Mouse (Mus musculus) limb, embryonic 11.5 days (tissue): ENCODE results near the gene Lce1i. TPM values are rescaled to one million over a fixed set of nuclear protein-coding genes. Genes with fewer than 3 reads are reported as not detected.
"Not testable (repeated sequence)": the region's sequence is repeated elsewhere in the genome, so short reads cannot be mapped to it uniquely, and the experiment has no call there.

Experiments
- ATAC-seq: fragments of 200-750 bp; cut with Nextera tagmentation; 2 replicates; pipeline ENCODE4 v1.8.0; 2017; ENCODE audit warnings: low read depth; ENCODE audit not compliant: insufficient number of reproducible peaks, low FRiP score, low TSS enrichment
- DNase-seq: peaks from one replicate; pipeline ENCODE4 v3.0.0-alpha.2; 2015; ENCODE audit warnings: low spot score
- H3K27ac ChIP-seq: fragments of 300-500 bp; sonication (generic); replicated peaks from 2 replicates; pipeline ENCODE4 v1.5.1; 2014; ENCODE audit warnings: low read depth, mild to moderate bottlenecking, low read length
- H3K27me3 ChIP-seq: fragments of 300-500 bp; sonication (generic); 2 replicates; pipeline ENCODE4 v1.6.1; 2014; ENCODE audit warnings: mild to moderate bottlenecking, low read length, mixed read lengths; ENCODE audit not compliant: control insufficient read depth, insufficient read depth
- H3K36me3 ChIP-seq: fragments of 300-500 bp; sonication (generic); 2 replicates; pipeline ENCODE4 v1.6.1; 2014; ENCODE audit warnings: mild to moderate bottlenecking, low read length, moderate library complexity, mixed read lengths; ENCODE audit not compliant: control insufficient read depth, insufficient read depth
- H3K4me1 ChIP-seq: fragments of 300-500 bp; sonication (generic); 2 replicates; pipeline ENCODE4 v1.6.1; 2014; ENCODE audit warnings: low read length, mixed read lengths; ENCODE audit not compliant: control insufficient read depth, insufficient read depth
- H3K4me2 ChIP-seq: fragments of 300-500 bp; sonication (generic); 2 replicates; pipeline ENCODE4 v1.6.1; 2014; ENCODE audit warnings: low read depth, mild to moderate bottlenecking, moderate library complexity; ENCODE audit not compliant: severe bottlenecking
- H3K4me3 ChIP-seq: fragments of 300-500 bp; sonication (generic); 2 replicates; pipeline ENCODE4 v1.5.1; 2014; ENCODE audit warnings: low read depth, low read length
- H3K9ac ChIP-seq: fragments of 300-500 bp; sonication (generic); 2 replicates; pipeline ENCODE4 v1.6.1; 2014; ENCODE audit warnings: mild to moderate bottlenecking, low read length
- H3K9me3 ChIP-seq: fragments of 300-500 bp; sonication (generic); 2 replicates; pipeline ENCODE4 v1.6.1; 2016; ENCODE audit warnings: low read length; ENCODE audit not compliant: control insufficient read depth
- WGBS: fragments of 180-500 bp; shearing (Covaris S2); extraction: QIAGEN DNeasy Blood & Tissue Kit; methylation state at CpG from one replicate; pipeline ENCODE4 v1.1.7; 2014; 5-methylcytosine and 5-hydroxymethylcytosine counted together
- polyA plus RNA-seq: library from polyadenylated mRNA; unstranded; fragments of >200 nt; fragmentation: Nextera tagmentation; extraction: Ambion mirVana; gene quantifications from 2 replicates; pipeline ENCODE4 v1.2.1, GENCODE M21; 2014

The Lce1i gene
- polyA plus RNA-seq: not detected in 2 replicates

DNA sequence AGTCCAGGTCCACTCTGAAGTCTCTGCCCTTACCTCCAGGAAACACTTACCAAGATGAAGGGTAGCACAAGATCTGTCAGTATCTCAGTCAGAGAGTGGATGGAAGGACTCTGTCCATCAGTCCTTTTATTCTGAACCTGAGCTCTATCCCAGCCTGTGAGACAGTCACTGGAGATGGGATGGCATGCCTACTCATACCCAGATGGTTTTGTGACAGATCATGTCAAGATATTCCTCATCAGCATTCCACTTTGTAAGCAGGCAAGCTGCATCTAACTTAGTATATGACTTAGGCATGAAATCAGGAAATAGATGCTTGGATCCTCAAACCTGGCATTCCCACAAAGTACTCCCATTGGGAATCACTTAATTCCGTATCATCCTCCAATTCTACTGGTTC is at the start of gene Lce1i:
TSS of gene Lce1i (minus strand) at position 101 of the 400 bp plus-strand sequence.
- ATAC-seq: no peak
- Histone ChIP-seq H3K9ac (no peak within 1 kb of the TSS), H3K9me3 (no peaks in the 10 kb centered on the region), H3K36me3 (no peaks in the 10 kb centered on the region), H3K4me1 (no peaks in the 10 kb centered on the region), H3K4me2 (no peak within 1 kb of the TSS), H3K27me3 (no peaks in the 10 kb centered on the region), H3K27ac (no peak within 1 kb of the TSS), H3K4me3 (no peak within 1 kb of the TSS)
- WGBS: 88% methylated on average over 1 of the region's 1 CpGs
- DNase-seq: no peak

DNA sequence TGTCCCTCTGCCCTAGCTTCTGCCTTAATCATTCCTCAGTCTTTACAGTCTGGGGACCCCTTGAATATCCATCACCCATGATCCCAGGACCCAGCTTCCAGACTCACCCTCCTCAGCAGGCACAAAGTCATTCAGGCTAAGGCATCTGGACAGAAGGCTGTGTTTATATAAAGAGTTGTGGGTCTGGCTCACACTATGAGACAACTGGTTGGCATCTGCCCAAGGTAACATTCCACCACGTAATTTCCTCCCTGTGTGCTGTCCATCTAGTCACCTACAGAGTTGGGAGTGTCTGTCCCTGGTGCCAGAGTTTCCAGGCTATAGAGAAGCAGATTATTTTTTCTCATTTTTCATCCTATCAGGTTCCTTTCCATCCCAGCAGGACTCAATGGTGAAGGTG is 48.4 kb upstream of the Lce1i start, which contains the start of gene Kprp:
TSS of gene Kprp (minus strand) at position 140 of the 400 bp plus-strand sequence.
- Histone ChIP-seq H3K36me3 (no peaks in the 10 kb centered on the region), H3K4me2 (no peak within 1 kb of the TSS), H3K27me3 (no peaks in the 10 kb centered on the region), H3K9ac (no peak within 1 kb of the TSS), H3K9me3 (no peaks in the 10 kb centered on the region), H3K4me1 (no peaks in the 10 kb centered on the region), H3K27ac (no peak within 1 kb of the TSS), H3K4me3 (no peak within 1 kb of the TSS)
- DNase-seq (no peak), ATAC-seq (no peak)
- 68% methylated on average over 1 of the region's 1 CpGs for WGBS

DNA sequence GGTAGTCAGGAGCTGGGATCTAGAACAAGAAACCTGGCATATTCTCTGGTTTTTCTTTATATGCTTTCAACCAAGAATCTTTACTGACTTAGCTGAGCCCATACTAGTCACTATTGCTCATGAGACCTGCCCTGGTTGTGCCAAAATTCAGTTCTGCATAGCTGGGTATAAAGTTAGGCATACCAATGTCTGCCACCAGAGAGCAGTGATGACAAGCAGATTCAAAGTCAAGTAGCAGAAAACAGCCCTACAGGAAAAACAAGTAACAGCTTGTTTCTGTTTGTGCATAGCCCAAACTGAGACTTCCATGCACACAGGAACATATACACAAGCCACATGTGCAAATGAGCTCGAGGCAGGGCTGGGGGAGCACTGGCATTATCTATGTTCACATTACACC is 47.1 kb upstream of the Lce1i start:
- Histone ChIP-seq H3K27me3 (no peaks in the 10 kb centered on the region), H3K36me3 (no peaks in the 10 kb centered on the region), H3K9me3 (no peaks in the 10 kb centered on the region), H3K9ac (no peak overlapping the region), H3K4me3 (no peak overlapping the region), H3K4me2 (no peak overlapping the region), H3K27ac (no peak overlapping the region), H3K4me1 (no peaks in the 10 kb centered on the region)
- no peak for ATAC-seq
- 42% methylated on average over 1 of the region's 1 CpGs for WGBS
- DNase-seq: no peak

DNA sequence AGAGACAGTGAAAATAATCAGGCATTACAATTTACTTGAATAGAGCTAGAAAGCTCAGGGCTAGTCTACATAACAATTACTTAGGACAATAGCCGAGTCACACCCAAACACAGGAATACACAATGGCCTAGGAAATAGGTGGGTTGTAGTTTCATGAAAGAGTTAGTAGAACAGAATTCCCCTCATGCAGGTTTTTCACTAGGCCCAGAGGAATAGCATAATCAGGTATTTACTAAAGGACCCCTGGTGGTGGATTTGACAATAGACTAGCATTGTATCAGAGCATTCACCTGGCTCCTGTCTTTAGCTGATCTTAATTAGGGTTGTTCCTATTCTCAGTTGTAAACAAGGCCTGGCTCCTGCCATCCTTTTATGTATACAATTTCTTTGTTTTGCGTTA is 37.3 kb upstream of the Lce1i start:
- H3K9ac ChIP-seq, DNase-seq, H3K4me3 ChIP-seq, H3K36me3 ChIP-seq, ATAC-seq, H3K4me1 ChIP-seq, H3K4me2 ChIP-seq, H3K9me3 ChIP-seq, H3K27ac ChIP-seq, H3K27me3 ChIP-seq: not testable (repeated sequence)
- WGBS: 91% methylated on average over 2 of the region's 2 CpGs

DNA sequence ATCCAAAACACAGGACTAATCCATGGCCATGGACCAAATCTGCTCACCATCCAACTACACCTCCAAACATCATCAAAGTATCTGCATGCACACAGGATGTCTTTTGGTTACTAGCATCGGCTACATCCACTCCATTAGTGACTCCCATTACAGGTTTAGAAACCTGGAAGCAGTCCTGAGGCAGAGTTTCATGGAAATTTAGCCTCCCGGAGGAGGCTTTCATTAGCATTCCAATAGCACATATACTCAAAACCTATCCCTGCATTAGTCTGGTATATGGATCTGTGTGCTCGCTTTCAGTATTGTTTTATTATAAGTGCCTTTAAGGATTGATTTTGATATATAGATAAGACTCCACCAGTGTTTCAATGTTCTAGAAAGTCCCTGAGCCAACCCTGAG is 36.9 kb upstream of the Lce1i start:
- no peak overlapping the region for H3K9ac ChIP-seq
- H3K27me3 ChIP-seq: no peaks in the 10 kb centered on the region
- 89% methylated on average over 3 of the region's 3 CpGs for WGBS
- no peak overlapping the region for H3K27ac ChIP-seq
- H3K36me3 ChIP-seq: no peaks in the 10 kb centered on the region
- no peaks in the 10 kb centered on the region for H3K4me1 ChIP-seq
- no peak overlapping the region for H3K4me3 ChIP-seq
- DNase-seq: no peak
- no peak overlapping the region for H3K4me2 ChIP-seq
- H3K9me3 ChIP-seq: no peaks in the 10 kb centered on the region
- ATAC-seq: no peak

DNA sequence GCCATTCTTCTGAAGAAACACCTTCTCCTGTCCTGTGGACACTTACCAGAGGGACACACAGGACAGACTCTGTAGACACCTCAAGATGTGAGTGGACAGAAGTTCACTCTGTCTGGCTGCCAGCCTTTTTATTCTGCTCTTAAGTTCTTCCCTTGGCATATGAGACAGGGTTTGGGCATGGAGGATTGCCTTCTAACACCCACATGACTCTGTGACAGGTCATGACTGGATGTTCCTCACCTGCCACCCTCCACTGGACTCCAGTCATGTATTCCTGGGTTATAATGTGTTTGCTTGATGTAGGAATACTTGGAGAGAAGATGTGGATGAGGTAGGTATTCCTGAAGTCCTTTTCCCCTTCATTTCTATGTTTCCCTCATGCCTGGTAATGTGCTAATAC is 29.1 kb upstream of the Lce1i start, which contains the start of gene Lce1k:
TSS of gene Lce1k (minus strand) at position 101 of the 400 bp plus-strand sequence.
- DNase-seq: no peak
- Histone ChIP-seq H3K36me3 (no peaks in the 10 kb centered on the region), H3K9me3 (no peaks in the 10 kb centered on the region), H3K27ac (no peak within 1 kb of the TSS), H3K9ac (no peak within 1 kb of the TSS), H3K27me3 (no peaks in the 10 kb centered on the region), H3K4me3 (no peak within 1 kb of the TSS), H3K4me1 (no peaks in the 10 kb centered on the region), H3K4me2 (no peak within 1 kb of the TSS)
- ATAC-seq: no peak

DNA sequence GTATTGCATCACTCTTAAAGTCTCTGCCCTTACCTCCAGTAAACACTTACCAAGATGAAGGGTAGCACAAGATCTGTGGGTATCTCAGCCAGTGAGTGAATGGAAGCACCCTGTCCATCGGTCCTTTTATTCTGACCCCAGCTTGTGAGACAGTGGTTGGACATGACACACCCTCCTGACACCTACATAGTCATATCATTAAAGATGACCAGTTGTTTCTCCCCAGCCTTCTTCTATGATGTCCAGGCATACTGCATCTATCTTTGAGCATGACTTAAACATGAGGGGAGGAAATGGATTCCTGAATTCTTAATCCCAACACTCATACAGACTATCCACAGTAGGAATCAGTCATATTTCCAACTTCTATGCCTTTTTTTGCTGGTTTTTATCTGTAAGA is 11.7 kb upstream of the Lce1i start, which contains the start of gene Lce1j:
TSS of gene Lce1j (minus strand) at position 101 of the 400 bp plus-strand sequence.
- H3K27ac ChIP-seq: no peak within 1 kb of the TSS
- 96% methylated on average over 1 of the region's 1 CpGs for WGBS
- no peak within 1 kb of the TSS for H3K9ac ChIP-seq
- no peaks in the 10 kb centered on the region for H3K36me3 ChIP-seq
- ATAC-seq (no peak), DNase-seq (no peak)
- no peaks in the 10 kb centered on the region for H3K9me3 ChIP-seq
- no peaks in the 10 kb centered on the region for H3K27me3 ChIP-seq
- H3K4me2 ChIP-seq: no peak within 1 kb of the TSS
- H3K4me3 ChIP-seq: no peak within 1 kb of the TSS
- H3K4me1 ChIP-seq: no peaks in the 10 kb centered on the region

DNA sequence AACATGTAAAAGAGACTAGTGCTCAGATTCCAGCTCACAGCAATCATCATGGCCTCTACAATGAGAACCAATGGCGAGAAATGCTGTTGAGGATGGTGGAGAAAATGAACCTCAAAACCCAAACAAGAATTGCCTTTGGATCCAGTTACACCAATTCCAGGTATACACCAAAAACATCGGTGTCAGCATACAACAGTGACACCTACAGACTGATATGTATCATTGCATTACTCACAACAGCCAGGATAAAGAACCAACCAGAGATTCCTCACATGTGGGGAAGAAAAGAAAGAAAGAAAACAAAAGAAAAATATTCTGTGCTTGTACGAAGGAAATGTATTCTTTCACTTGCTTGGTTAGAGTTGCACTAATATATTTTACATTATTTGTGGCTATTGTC is 7.1 kb downstream of the Lce1i start:
- Histone ChIP-seq H3K27me3 (no peaks in the 10 kb centered on the region), H3K36me3 (no peaks in the 10 kb centered on the region), H3K4me2 (no peak overlapping the region), H3K9ac (no peak overlapping the region), H3K4me1 (no peaks in the 10 kb centered on the region), H3K27ac (no peak overlapping the region), H3K9me3 (no peaks in the 10 kb centered on the region), H3K4me3 (no peak overlapping the region)
- 21% methylated on average over 3 of the region's 3 CpGs for WGBS
- DNase-seq (no peak), ATAC-seq (no peak)

DNA sequence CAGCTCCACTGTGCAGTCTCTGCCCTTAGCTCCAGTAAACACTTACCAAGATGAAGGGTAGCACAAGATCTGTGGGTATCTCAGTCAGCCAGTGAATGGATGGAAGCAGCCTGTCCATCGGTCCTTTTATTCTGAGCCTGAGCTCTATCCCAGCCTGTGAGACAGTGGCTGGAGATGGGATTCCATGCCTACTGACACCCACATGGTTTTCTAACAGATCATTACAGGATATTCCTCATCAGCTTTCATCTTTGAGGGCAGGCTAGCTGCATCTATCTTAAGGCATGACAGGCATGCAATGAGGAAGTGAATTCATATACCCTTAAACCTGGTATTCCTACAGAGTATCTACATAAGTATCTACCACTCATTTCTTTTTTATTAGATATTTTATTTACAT is 13.7 kb downstream of the Lce1i start, which contains the start of gene Lce1h:
TSS of gene Lce1h (minus strand) at position 101 of the 400 bp plus-strand sequence.
- no peak for ATAC-seq
- no peak for DNase-seq
- no peak within 1 kb of the TSS for H3K4me3 ChIP-seq
- no peak within 1 kb of the TSS for H3K27ac ChIP-seq
- H3K9ac ChIP-seq: no peak within 1 kb of the TSS
- no peaks in the 10 kb centered on the region for H3K36me3 ChIP-seq
- 96% methylated on average over 1 of the region's 1 CpGs for WGBS
- no peaks in the 10 kb centered on the region for H3K4me1 ChIP-seq
- no peaks in the 10 kb centered on the region for H3K27me3 ChIP-seq
- no peak within 1 kb of the TSS for H3K4me2 ChIP-seq
- H3K9me3 ChIP-seq: no peaks in the 10 kb centered on the region
